Comparison of ENCODE assay signal across 24 mouse cellular contexts in genomic region chr9:71628286-71628685, GRCm38 (mm10). TPM values are rescaled to one million over a fixed set of nuclear protein-coding genes. Genes with fewer than 3 reads are reported as not detected.
A peak's percentile ranks its signal among the peaks of the same experiment; 100 is the strongest.
DNase-seq lines count a peak whose midpoint lies in the region; ATAC-seq lines count a peak whose summit lies in the region.
"Had no signal": no experiment of that assay in that cellular context is flagged by ENCODE, and none has a peak within 500 bp of the region (broad histone marks: within the 10 kb centered on the region; RNA-seq: fewer than 3 reads in every experiment).

No protein-coding gene starts in this region.

- H3K27ac ChIP-seq in hindbrain, embryonic 10.5 days = peak overlapping the region; percentile 18; the same call in 1 of the 2 replicates
- no peak overlapping the region for H3K27ac ChIP-seq in hindbrain, embryonic 14.5 days
- H3K27ac ChIP-seq: embryonic facial prominence, embryonic 12.5 days; heart, embryonic 15.5 days; layer of hippocampus, adult 2 months; limb, embryonic 13.5 days; liver, embryonic 12.5 days; stomach, embryonic 15.5 days had no signal

- no peaks in the 10 kb centered on the region for H3K36me3 ChIP-seq in hindbrain, embryonic 10.5 days
- no peaks in the 10 kb centered on the region for H3K36me3 ChIP-seq in hindbrain, embryonic 14.5 days (replicated peaks; ENCODE audit: control insufficient read depth, insufficient read depth)
- H3K36me3 ChIP-seq: embryonic facial prominence, embryonic 12.5 days; liver, embryonic 12.5 days; stomach, embryonic 15.5 days had no signal

- H3K4me1 ChIP-seq in hindbrain, embryonic 10.5 days (replicated peaks) = peaks cover 18% of the 10 kb centered on the region
- H3K4me1 ChIP-seq in hindbrain, embryonic 14.5 days (replicated peaks; ENCODE audit: control insufficient read depth, insufficient read depth, low read length) = no peaks in the 10 kb centered on the region
- H3K4me1 ChIP-seq: limb, embryonic 13.5 days; liver, embryonic 12.5 days; stomach, embryonic 15.5 days had no signal

- ATAC-seq in hindbrain, embryonic 14.5 days (ENCODE audit: low FRiP score) = no peak
- ATAC-seq: forebrain, postnatal 0 days; liver, embryonic 12.5 days; Patski had no signal

- 86% methylated on average over 6 of the region's 6 CpGs for WGBS in hindbrain, embryonic 10.5 days
- 80% methylated on average over 6 of the region's 6 CpGs for WGBS in hindbrain, embryonic 14.5 days

- no peak overlapping the region for H3K4me3 ChIP-seq in hindbrain, embryonic 10.5 days
- H3K4me3 ChIP-seq in hindbrain, embryonic 14.5 days (replicated peaks; ENCODE audit: low read length) = no peak overlapping the region
- H3K4me3 ChIP-seq: embryonic facial prominence, embryonic 12.5 days; heart, embryonic 15.5 days; layer of hippocampus, adult 2 months; limb, embryonic 13.5 days; liver, embryonic 12.5 days; stomach, embryonic 15.5 days had no signal

- H3K9me3 ChIP-seq in hindbrain, embryonic 10.5 days = no peaks in the 10 kb centered on the region
- H3K9me3 ChIP-seq in hindbrain, embryonic 14.5 days (ENCODE audit: control insufficient read depth, low read length) = no peaks in the 10 kb centered on the region
- H3K9me3 ChIP-seq: embryonic facial prominence, embryonic 12.5 days; heart, embryonic 15.5 days; limb, embryonic 13.5 days; liver, embryonic 12.5 days; stomach, embryonic 15.5 days had no signal

- no peak overlapping the region for H3K9ac ChIP-seq in hindbrain, embryonic 14.5 days
- H3K9ac ChIP-seq: embryonic facial prominence, embryonic 12.5 days; forebrain, postnatal 0 days; heart, embryonic 15.5 days; limb, embryonic 13.5 days; liver, embryonic 12.5 days; stomach, embryonic 15.5 days had no signal

- no peaks in the 10 kb centered on the region for H3K27me3 ChIP-seq in hindbrain, embryonic 10.5 days (ENCODE audit: insufficient read depth, poor library complexity, severe bottlenecking)
- no peaks in the 10 kb centered on the region for H3K27me3 ChIP-seq in hindbrain, embryonic 14.5 days (ENCODE audit: control insufficient read depth, insufficient read depth, low read length)
- H3K27me3 ChIP-seq: embryonic facial prominence, embryonic 12.5 days; heart, embryonic 15.5 days; limb, embryonic 13.5 days; liver, embryonic 12.5 days; Patski; stomach, embryonic 15.5 days had no signal

- intact Hi-C loops in left cerebral cortex, postnatal 10 days (cut with DNase I) = no loop called here

- no peak overlapping the region for H3K4me2 ChIP-seq in hindbrain, embryonic 14.5 days (replicated peaks)
- H3K4me2 ChIP-seq: embryonic facial prominence, embryonic 12.5 days; heart, embryonic 15.5 days; limb, embryonic 13.5 days; liver, embryonic 12.5 days; midbrain, embryonic 11.5 days; stomach, embryonic 15.5 days had no signal

- no peak for DNase-seq in hindbrain, embryonic 10.5 days (ENCODE audit: low spot score)
- no peak for DNase-seq in hindbrain, embryonic 14.5 days (ENCODE audit: low spot score)
- DNase-seq in left cerebral cortex, postnatal 10 days (ENCODE audit: extremely low spot score in 1 of 2, low spot score in 2 of 2) = peak; percentile 23 to 52
- DNase-seq in left cerebral cortex, adult 18-20 months (ENCODE audit: low spot score in 2 of 2) = no peak
- DNase-seq in right cerebral cortex, postnatal 4 days = peak; percentile 37
- DNase-seq in right cerebral cortex, postnatal 25 days = no peak
- DNase-seq in lung, postnatal 25 days (ENCODE audit: low spot score) = no peak
- DNase-seq: adrenal gland, postnatal 36 days; cerebellum, adult 11-12 months; cerebellum, postnatal 25 days; forebrain, postnatal 0 days; gastrocnemius, postnatal 36 days; kidney, adult 8-10 months; kidney, postnatal 14 days; lung, adult 18-20 months; lung, postnatal 10 days had no signal

RNA-seq across cellular contexts. Expression of gene Myzap, which starts 36.1 kb away (rescaled TPM):
- polyA plus RNA-seq in hindbrain, embryonic 10.5 days (2016; fragmentation: Nextera tagmentation; extraction: Ambion mirVana) = 4.4 and 4.9 TPM in 2 replicates
- polyA plus RNA-seq in hindbrain, embryonic 14.5 days (2014; fragmentation: Nextera tagmentation; extraction: Ambion mirVana) = 3.2 and 4.0 TPM in 2 replicates
- 1 to 10 TPM; 1.9 to 3.0 TPM for total RNA-seq in left cerebral cortex, postnatal 10 days (2021)
- 1 to 10 TPM; 1.7 to 2.3 TPM for total RNA-seq in left cerebral cortex, adult 18-20 months (2021)

Comparison
In these comparisons a context has a peak if more than half of its experiments do, and no peak if none do; other contexts are left out.
1. DNase-seq: peak in left cerebral cortex, postnatal 10 days (2 of 2) and right cerebral cortex, postnatal 4 days (single experiment); none in hindbrain, embryonic 10.5 days (single experiment), hindbrain, embryonic 14.5 days (single experiment), left cerebral cortex, adult 18-20 months (0 of 2), right cerebral cortex, postnatal 25 days (single experiment) and lung, postnatal 25 days (single experiment).